Mouse (Mus musculus) hindbrain, embryonic 15.5 days (tissue): ENCODE results near the gene Pfkfb4. TPM values are rescaled to one million over a fixed set of nuclear protein-coding genes. Genes with fewer than 3 reads are reported as not detected.

Source experiments
- ATAC-seq: fragments of 200-750 bp; cut with Nextera tagmentation; 2 replicates; pipeline ENCODE4 v1.8.0; 2017; ENCODE audit warnings: low read depth, moderate number of reproducible peaks, moderate TSS enrichment; ENCODE audit not compliant: low FRiP score
- H3K27ac ChIP-seq: fragments of 300-500 bp; sonication (generic); replicated peaks from 2 replicates; pipeline ENCODE4 v1.5.1; 2015; ENCODE audit warnings: mild to moderate bottlenecking, inconsistent platforms
- H3K27me3 ChIP-seq: fragments of 300-500 bp; sonication (generic); 2 replicates; pipeline ENCODE4 v1.6.1; 2015; ENCODE audit warnings: control low read depth, inconsistent platforms
- H3K36me3 ChIP-seq: fragments of 300-500 bp; sonication (generic); 2 replicates; pipeline ENCODE4 v1.6.1; 2015; ENCODE audit warnings: control low read depth, inconsistent platforms
- H3K4me1 ChIP-seq: fragments of 300-500 bp; sonication (generic); replicated peaks from 2 replicates; pipeline ENCODE4 v1.6.1; 2015; ENCODE audit warnings: control low read depth, inconsistent platforms
- H3K4me2 ChIP-seq: fragments of 300-500 bp; sonication (generic); 2 replicates; pipeline ENCODE4 v1.6.1; 2015; ENCODE audit warnings: moderate library complexity, mild to moderate bottlenecking, inconsistent platforms
- H3K4me3 ChIP-seq: fragments of 300-500 bp; sonication (generic); 2 replicates; pipeline ENCODE4 v1.5.1; 2015; ENCODE audit warnings: mild to moderate bottlenecking, inconsistent platforms
- H3K9ac ChIP-seq: fragments of 300-500 bp; sonication (generic); 2 replicates; pipeline ENCODE4 v1.6.1; 2015; ENCODE audit warnings: inconsistent platforms
- H3K9me3 ChIP-seq: fragments of 300-500 bp; sonication (generic); 2 replicates; pipeline ENCODE4 v1.6.1; 2016; ENCODE audit warnings: control low read depth, inconsistent platforms
- WGBS: fragments of 180-500 bp; shearing (Covaris S2); methylation state at CpG from one replicate; pipeline ENCODE4 v1.1.7; 2015; 5-methylcytosine and 5-hydroxymethylcytosine counted together
- polyA plus RNA-seq: library from polyadenylated mRNA; unstranded; fragments of >200 nt; fragmentation: Nextera tagmentation; extraction: Ambion mirVana; gene quantifications from 2 replicates; pipeline ENCODE4 v1.2.1, GENCODE M21; 2015

The Pfkfb4 gene
- polyA plus RNA-seq, 1 experiment from 2014 or later: 28.7 TPM

DNA sequence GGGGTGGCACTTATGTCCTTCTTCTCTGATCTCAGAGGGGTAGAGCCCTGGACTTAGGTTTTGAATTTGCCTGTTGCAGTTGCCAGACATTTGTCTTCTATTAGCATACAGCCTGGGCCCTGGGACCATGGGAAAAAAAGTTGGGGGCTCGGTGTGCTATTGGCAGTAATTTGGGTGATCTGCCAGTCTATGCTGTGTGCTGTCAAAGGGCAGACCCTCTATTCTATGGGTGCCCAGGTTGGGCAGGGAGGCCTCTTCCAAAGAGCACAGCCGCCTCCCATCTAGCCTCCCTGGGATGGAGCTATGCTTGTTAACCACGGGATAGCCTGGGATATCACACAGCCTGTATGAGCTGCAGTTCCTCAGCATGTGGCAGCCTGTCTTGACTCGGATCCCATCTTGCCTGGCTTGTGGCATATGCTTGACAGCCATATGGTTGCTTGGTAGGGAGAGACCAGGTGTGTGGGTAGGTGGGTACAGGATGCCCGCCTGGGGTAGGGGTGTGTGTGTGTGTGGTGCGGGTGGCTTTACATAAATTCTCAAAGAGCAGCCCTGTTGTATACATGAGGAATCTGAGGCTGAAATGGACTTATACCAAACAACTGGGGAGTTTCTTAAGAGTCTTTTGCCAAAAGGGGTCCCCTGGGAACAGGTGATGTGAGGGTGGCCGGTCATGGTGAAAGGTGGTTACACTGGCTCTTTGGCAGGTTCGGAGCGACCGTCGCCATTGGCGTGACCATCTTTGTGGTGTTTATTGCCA is 63.9 kb downstream of the Pfkfb4 start:
- peak overlapping the region; percentile 56 for H3K4me2 ChIP-seq
- H3K36me3 ChIP-seq: peaks cover 25% of the 10 kb centered on the region
- peak overlapping the region; percentile 49 for H3K9ac ChIP-seq
- H3K27me3 ChIP-seq: no peaks in the 10 kb centered on the region
- peaks cover 28% of the 10 kb centered on the region for H3K4me1 ChIP-seq
- peak overlapping the region; percentile 33 for H3K4me3 ChIP-seq
- no peak for ATAC-seq
- WGBS: 92% methylated on average over 12 of the region's 12 CpGs
- no peaks in the 10 kb centered on the region for H3K9me3 ChIP-seq
- H3K27ac ChIP-seq: peak overlapping the region; percentile 47

DNA sequence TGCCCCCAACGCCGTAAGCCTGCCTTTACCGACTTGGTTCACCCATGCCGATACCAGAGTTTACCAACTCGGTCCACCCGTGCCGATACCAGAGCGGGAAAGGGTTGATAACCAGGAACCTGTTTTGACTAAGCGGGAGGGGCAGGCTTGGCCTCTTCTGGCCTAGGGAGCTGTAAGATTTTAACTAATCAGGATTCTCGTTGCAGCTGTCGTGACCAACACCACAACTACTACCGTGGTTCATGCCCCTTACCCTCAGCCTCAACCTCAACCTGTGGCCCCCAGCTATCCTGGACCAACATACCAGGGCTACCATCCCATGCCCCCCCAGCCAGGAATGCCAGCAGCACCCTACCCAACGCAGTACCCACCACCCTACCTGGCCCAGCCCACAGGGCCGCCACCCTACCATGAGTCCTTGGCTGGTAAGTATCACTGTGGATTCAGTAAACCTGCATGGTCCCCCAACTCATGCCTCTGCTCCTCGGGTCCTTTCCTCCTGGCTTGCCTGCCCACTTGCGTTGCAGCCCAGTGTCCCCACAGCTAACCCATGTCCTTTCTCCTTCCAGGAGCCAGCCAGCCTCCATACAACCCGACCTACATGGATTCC is 64.6 kb downstream of the Pfkfb4 start:
- H3K4me2 ChIP-seq: no peak overlapping the region
- 95% methylated on average over 17 of the region's 17 CpGs for WGBS
- H3K27ac ChIP-seq: no peak overlapping the region
- H3K36me3 ChIP-seq: peaks cover 30% of the 10 kb centered on the region
- H3K4me1 ChIP-seq: peaks cover 28% of the 10 kb centered on the region
- no peak overlapping the region for H3K9ac ChIP-seq
- no peak for ATAC-seq
- no peak overlapping the region for H3K4me3 ChIP-seq
- no peaks in the 10 kb centered on the region for H3K27me3 ChIP-seq
- no peaks in the 10 kb centered on the region for H3K9me3 ChIP-seq

DNA sequence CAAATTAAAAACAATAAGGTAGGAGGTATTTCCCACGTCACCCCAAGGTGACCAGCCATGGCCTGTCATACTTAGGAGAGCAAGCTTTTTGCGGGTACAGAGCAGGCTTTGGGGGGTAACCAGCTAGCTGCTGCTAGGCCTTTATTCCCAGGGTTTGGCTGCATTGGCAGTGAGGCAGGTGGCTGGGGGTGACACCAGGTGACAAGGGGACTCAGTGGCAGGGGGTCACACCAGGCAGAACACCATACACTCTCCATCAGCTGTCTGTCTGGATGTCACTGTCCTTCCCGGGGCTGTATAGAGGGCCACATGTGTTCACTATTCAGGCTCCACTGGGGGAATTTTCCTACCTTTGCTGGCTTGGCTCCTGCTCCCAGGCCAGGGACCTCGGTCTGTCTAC is 65.3 kb downstream of the Pfkfb4 start:
- WGBS: 86% methylated on average over 4 of the region's 4 CpGs
- no peak overlapping the region for H3K9ac ChIP-seq

DNA sequence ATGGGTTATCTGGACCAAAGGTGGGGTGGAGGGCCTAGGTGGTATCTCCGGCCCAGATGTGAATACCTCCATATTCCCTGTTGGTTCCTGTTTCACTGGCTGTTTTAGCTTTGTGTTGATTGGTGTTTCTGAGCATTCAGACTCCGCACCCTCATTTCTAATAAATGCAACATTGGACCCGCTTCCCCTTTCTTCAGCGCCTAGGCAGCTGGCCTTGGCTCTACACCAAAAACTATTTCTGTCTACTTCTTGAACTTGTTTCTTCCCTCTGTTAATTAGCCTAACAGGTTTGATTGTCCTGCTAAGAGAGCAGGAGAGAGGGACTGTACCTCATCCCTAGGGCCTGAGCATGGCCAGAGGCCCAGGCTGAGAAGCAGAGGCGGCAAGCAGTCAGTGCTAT is 66.0 kb downstream of the Pfkfb4 start:
- Histone ChIP-seq H3K9ac (no peak overlapping the region), H3K4me1 (peaks cover 28% of the 10 kb centered on the region), H3K4me3 (no peak overlapping the region), H3K4me2 (no peak overlapping the region), H3K27me3 (no peaks in the 10 kb centered on the region), H3K36me3 (peaks cover 35% of the 10 kb centered on the region), H3K27ac (no peak overlapping the region), H3K9me3 (no peaks in the 10 kb centered on the region)
- no peak for ATAC-seq
- 95% methylated on average over 5 of the region's 5 CpGs for WGBS

More for the DNA sequence above, 65.3 kb downstream of the Pfkfb4 start:
- Histone ChIP-seq H3K36me3 (peaks cover 30% of the 10 kb centered on the region), H3K9me3 (no peaks in the 10 kb centered on the region), H3K4me2 (no peak overlapping the region), H3K4me1 (peaks cover 28% of the 10 kb centered on the region), H3K4me3 (no peak overlapping the region), H3K27ac (no peak overlapping the region), H3K27me3 (no peaks in the 10 kb centered on the region)
- ATAC-seq: no peak

DNA sequence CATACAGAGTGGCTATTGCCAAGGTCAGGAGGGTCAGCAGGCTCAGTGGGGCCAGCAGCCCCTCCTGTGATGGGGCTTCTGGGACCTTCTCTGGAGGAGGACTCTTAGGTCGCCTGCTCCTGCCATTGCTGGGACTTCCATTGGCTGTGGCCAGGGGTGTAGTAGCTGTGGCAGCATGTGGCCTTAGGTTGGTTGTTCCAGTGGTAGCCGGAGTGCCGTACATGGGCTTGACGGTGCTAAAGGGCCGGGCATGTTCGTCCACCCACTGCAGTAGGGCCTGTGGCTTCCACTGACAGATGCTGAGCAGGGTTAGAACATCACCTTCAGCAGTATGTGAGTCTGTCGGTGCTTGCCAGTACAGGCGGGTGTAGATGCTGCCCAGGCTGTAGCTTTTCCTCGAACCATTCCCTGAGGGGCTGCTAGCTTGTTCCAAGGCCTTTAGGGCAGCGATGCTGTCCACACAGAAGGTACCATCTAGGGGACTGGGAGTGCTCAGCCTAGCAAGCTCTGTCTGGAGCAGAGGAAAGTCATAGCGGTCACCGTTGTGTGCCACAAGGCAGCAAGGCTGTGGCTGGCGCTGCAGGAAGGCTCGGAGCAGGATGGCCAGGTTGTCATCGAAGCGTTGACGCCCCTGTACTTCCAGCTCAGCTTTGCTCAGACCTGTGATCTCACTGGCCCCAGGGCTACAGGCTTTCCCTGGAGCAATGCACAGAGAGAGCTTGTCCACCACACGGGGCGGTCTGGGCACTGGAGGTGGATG is 66.6 kb downstream of the Pfkfb4 start:
- Histone ChIP-seq H3K9me3 (no peaks in the 10 kb centered on the region), H3K4me3 (no peak overlapping the region), H3K4me1 (peaks cover 28% of the 10 kb centered on the region), H3K27me3 (no peaks in the 10 kb centered on the region), H3K4me2 (peak overlapping the region; percentile 65), H3K36me3 (peaks cover 41% of the 10 kb centered on the region), H3K27ac (no peak overlapping the region), H3K9ac (no peak overlapping the region)
- no peak for ATAC-seq
- WGBS: 95% methylated on average over 19 of the region's 19 CpGs

DNA sequence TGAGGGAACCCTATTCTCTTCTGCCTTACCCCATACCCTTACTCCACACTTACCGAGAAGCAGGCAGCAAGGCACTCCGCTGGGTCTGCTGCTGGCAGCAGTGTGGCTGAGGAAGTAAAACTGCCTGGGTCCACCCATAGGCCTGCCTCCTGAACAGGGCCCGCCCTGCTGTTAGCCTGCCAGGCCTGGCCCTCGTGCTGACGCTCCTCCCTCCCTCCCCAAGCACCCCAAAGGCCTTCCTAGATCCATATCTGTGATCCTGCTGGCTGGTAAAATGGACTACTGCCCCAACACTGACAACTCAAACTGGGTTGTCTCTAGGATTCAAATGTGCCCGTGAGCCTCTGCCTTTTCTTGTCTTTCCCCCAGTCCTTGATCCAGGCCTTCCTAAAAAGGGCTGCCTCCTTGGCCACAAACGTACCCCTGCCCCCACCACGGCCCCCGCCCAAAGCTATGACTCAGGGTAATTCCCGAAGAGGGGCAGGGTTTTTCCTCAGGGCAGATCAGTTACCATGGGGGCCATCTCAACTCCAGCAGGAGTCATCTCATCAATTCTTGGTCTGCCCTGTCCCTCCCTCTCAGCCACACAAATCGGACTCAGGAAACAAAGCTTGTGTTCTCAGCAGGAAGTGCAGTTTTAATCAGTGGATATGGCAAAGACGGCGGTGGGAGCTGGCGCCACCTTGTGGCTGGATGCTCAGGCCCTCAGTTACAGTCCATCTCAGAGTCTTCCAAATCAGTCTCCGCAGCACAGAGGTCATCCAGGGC is 67.7 kb downstream of the Pfkfb4 start, which contains the start of gene Trex1:
Gene Trex1 (minus strand): TSS at position 599 of the 768 bp plus-strand sequence.
- Histone ChIP-seq H3K9ac (peak within 1 kb of the TSS; percentile 64), H3K9me3 (no peaks in the 10 kb centered on the region), H3K36me3 (peaks cover 52% of the 10 kb centered on the region), H3K27ac (peak within 1 kb of the TSS; percentile 86), H3K27me3 (no peaks in the 10 kb centered on the region), H3K4me3 (peak within 1 kb of the TSS; percentile 40), H3K4me2 (peak within 1 kb of the TSS; percentile 65), H3K4me1 (peaks cover 28% of the 10 kb centered on the region)
- peak; percentile 57 for ATAC-seq
- WGBS: 25% methylated on average over 15 of the region's 15 CpGs

DNA sequence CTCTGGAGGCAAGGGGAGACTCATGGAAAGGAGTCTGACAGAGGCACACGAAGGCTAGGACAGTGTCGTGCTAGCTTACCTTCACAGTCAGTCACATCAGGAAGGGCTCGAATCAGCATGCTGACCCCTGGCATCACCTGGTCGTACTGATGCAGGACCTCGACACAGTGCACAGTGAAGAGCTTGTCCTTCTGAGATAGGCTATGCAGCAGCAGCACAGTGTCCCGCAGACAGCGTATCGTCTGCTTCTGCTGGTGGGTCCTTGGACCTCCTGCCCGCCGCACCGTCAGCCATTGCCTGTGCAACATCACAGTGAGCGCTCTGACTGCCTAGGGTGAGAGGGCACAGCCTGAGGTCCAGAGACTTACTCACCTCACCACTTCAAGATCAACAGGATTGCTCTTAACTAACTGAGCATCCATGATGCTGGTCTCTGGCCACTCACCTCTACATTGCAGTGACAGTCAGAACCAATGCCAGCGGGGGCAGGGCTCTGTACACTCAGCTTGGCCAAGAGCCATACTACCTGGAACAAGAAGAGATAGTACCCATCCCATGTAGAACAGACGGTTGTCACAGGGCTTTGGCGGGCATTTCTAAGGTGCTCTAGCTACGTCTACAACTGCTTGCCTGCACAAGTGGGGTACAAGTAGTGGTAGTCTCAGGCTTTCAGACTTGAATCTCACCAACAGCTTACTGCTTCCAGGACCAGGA is 68.8 kb downstream of the Pfkfb4 start:
- no peak overlapping the region for H3K4me3 ChIP-seq
- H3K9me3 ChIP-seq: no peaks in the 10 kb centered on the region
- no peaks in the 10 kb centered on the region for H3K27me3 ChIP-seq
- no peak overlapping the region for H3K27ac ChIP-seq
- H3K36me3 ChIP-seq: peaks cover 62% of the 10 kb centered on the region
- peak; percentile 4; the same call in 1 of the 2 replicates for ATAC-seq
- H3K4me2 ChIP-seq: no peak overlapping the region
- no peak overlapping the region for H3K9ac ChIP-seq
- H3K4me1 ChIP-seq: peaks cover 21% of the 10 kb centered on the region
- WGBS: 93% methylated on average over 16 of the region's 16 CpGs

DNA sequence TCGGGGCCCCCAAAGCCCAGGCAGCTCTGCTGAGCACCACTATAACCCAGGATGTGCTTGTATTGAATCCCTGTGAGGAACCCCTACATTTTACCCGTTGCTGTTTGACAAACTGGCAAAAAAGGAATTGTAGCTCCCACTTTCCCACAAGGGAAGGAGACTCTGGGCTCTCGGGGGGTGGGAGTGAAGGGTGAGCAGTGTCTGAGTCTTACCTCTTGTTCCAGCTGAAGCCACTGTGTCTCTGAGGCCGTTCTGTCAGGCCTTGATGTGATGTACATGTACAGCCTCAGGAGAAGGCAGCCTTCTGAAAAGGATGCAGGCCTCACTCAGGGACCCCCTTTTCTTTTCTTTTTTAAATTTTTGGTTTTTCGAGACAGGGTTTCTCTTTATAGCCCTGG is 69.3 kb downstream of the Pfkfb4 start:
- ATAC-seq: no peak
- 89% methylated on average over 5 of the region's 5 CpGs for WGBS
- Histone ChIP-seq H3K27ac (no peak overlapping the region), H3K27me3 (no peaks in the 10 kb centered on the region), H3K4me2 (no peak overlapping the region), H3K9ac (no peak overlapping the region), H3K36me3 (peaks cover 68% of the 10 kb centered on the region), H3K4me1 (peaks cover 18% of the 10 kb centered on the region), H3K4me3 (no peak overlapping the region), H3K9me3 (no peaks in the 10 kb centered on the region)

DNA sequence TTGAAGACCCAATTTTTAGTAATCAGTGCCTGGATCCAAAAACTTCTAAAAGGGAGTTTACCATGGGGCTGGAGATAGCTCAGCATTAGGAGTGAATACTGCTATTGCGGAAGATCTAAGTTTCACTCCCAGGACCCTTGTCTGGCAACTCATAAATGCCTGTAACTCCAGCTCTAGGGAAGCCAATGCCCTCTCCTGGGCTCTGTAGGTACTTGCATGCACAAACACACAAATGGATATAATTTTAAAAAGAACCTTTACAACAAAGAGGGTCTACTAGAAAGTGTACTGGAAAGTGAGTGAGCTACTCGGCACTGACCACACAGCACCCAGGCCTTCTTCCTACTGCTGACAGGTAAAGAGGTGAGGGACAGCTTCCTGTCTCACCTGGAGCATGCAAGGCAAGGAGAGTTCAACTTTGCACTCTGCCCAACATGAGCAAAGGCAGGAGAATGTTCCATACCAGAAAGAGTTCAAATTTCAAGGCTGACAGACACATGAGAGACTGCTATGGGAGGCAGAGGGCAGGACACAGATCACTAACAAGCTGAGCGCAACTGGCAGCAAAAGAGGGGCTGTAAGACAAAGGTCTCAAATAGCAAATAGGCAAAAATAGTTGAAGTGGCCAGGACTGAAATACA is 76.6 kb downstream of the Pfkfb4 start:
- Histone ChIP-seq H3K27ac (no peak overlapping the region), H3K27me3 (no peaks in the 10 kb centered on the region), H3K9ac (no peak overlapping the region), H3K9me3 (no peaks in the 10 kb centered on the region), H3K4me2 (no peak overlapping the region), H3K4me3 (no peak overlapping the region), H3K36me3 (peaks cover 81% of the 10 kb centered on the region), H3K4me1 (peaks cover 14% of the 10 kb centered on the region)
- ATAC-seq: no peak
- WGBS: 95% methylated on average over 3 of the region's 3 CpGs

DNA sequence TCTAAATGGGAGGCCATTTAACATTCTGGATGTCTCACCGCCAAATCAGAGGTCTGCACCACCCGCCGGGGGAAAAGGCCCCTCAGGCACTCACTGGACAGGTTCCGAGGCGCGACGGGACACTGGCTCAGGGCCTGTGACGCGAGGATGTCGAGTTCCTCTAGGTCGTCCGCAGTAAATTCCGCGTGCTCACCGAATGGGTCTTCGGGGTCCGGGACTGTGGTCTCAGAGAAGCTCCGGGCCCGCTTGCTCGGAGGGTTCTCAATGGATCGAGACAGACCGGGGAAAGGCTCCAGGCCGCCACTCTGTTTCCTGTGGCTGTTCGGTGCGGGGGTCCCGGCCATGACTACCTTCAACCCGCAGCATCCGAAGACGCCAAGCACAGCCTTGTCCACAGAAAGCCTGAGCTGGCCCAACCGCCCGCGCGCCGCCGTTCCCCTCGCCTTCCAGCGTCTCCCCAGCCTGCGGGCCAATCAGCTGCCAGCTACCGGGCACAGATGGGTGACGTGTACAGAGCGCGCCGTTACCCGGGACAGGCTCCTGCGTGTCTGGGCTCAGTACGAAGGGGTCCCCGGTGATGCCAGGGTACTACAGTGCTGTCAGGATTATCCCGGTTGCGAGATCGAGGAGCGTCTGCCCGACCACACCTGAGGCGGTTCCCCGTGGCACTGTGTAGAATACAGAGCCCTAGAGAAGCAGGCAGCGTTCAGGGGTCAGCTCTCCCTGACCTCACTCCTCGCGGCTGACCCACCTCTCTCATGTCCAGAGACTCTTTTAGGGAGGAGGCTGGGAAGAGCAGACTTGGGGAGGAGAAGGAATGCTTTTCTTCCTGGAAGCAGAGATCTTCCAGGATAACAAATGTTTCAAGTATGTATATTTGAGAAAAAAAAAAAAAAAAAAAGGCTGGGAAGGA is 82.3 kb downstream of the Pfkfb4 start, which contains the start of gene Atrip:
Gene Atrip (minus strand): TSS at position 464 of the 913 bp plus-strand sequence.
- Histone ChIP-seq H3K27me3 (no peaks in the 10 kb centered on the region), H3K36me3 (peaks cover 30% of the 10 kb centered on the region), H3K4me1 (peaks cover 24% of the 10 kb centered on the region), H3K4me2 (peak within 1 kb of the TSS; percentile 93), H3K9me3 (no peaks in the 10 kb centered on the region), H3K4me3 (peak within 1 kb of the TSS; percentile 76), H3K27ac (peak within 1 kb of the TSS; percentile 85), H3K9ac (peak within 1 kb of the TSS; percentile 87)
- ATAC-seq: peak; percentile 97
- WGBS: under 1% methylated on average over 56 of the region's 57 CpGs
